Mouse (Mus musculus): ENCODE measurements around the gene Cgas. TPM values are rescaled to one million over a fixed set of nuclear protein-coding genes. Genes with fewer than 3 reads are reported as not detected.
"Not testable (repeated sequence)": the region's sequence is repeated elsewhere in the genome, so short reads cannot be mapped to it uniquely, and the experiment has no call there.

The Cgas gene
- 0.85 and 0.92 TPM in 2 replicates for polyA plus RNA-seq (2015; fragmentation: Nextera tagmentation; extraction: Ambion mirVana)

DNA sequence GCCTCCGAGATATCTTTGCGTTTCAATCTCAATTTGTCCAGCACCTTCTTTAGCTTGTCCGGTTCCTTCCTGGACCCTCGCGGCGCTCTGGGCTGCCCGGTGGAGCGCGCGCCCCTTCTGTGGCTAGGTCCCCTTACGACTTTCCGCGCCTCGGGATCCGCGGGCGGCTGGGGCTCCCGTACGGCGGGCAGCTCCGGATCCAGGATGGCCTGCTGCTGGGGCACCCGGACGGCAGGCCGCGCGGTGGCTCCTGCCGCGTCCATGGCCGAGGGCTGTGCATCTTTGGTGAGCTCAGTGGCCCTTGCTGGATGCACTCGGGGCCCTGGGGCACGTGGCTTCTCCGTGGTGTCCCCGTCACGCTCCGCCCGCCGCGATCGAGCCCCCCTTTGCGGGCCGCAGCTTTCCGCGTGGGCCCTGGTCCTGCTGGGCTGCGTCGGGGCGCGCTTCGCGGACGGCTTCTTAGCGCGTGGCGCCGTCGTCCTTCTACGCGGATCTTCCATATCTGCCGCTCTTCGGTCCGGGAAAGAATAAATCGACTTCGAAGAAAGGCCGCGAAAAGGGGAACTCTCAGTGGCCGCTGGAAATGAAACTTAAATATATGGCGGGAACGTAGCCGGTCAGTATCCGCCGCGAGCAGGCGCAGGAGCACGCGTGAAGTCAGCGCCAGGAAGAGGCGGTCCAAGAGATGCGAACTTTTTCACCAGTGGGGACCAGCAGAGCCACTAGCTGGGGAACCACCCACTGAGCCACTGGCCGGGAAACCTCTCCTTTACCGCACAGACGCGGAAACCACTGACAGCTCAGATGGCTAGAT is at the start of gene Cgas:
TSS of gene Cgas (minus strand) at position 659 of the 814 bp plus-strand sequence.
- Histone ChIP-seq H3K27ac (ENCODE audit: low read depth) (peak within 1 kb of the TSS; percentile 29; the same call in 1 of the 2 replicates), H3K4me3 (ENCODE audit: low read depth, low read length) (peak within 1 kb of the TSS; percentile 50), H3K9me3 (ENCODE audit: low read length) (no peaks in the 10 kb centered on the region), H3K36me3 (replicated peaks; ENCODE audit: insufficient read depth, low read length) (no peaks in the 10 kb centered on the region), H3K4me2 (ENCODE audit: low read depth, low read length) (peak within 1 kb of the TSS; percentile 84), H3K4me1 (ENCODE audit: insufficient read depth) (peaks cover 14% of the 10 kb centered on the region), H3K27me3 (ENCODE audit: insufficient read depth, low read length) (peaks cover 46% of the 10 kb centered on the region), H3K9ac (replicated peaks) (peak within 1 kb of the TSS; percentile 42)
- peak; percentile 70 for DNase-seq
- under 1% methylated on average over 81 of the region's 81 CpGs for WGBS (ENCODE audit: insufficient replicate concordance)
- TF ChIP-seq CTCF (IDR thresholded peaks at IDR 0.05; ENCODE audit: low read depth) (no peak), EP300 (IDR thresholded peaks at IDR 0.05; ENCODE audit: low read depth) (no peak)
- ATAC-seq: peak; percentile 66

DNA sequence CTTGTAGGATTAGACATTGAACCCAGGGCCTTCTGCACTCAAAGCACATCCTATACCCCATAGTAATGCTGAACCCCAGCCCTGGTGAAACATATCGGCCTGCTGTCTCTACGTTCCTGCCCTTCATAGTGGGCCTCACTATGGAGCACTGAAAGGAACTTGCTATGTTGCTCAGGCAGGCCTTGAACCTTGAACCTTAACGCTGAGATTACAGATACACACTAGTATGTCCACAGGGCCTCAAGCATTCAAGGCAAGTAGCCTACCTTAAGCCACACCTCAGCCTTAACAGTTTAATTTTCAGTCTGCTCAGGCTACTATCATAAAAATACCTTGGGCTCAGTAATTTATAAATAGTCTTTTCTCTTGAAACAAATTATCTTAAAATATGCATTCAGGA is 49.2 kb upstream of the Cgas start:
- Histone ChIP-seq H3K4me3 (ENCODE audit: low read depth, low read length) (no peak overlapping the region), H3K4me2 (ENCODE audit: low read depth, low read length) (no peak overlapping the region), H3K36me3 (replicated peaks; ENCODE audit: insufficient read depth, low read length) (no peaks in the 10 kb centered on the region), H3K9me3 (ENCODE audit: low read length) (no peaks in the 10 kb centered on the region), H3K4me1 (ENCODE audit: insufficient read depth) (peaks cover 6% of the 10 kb centered on the region; the same call in 1 of the 2 replicates), H3K9ac (replicated peaks) (no peak overlapping the region), H3K27ac (ENCODE audit: low read depth) (no peak overlapping the region), H3K27me3 (ENCODE audit: insufficient read depth, low read length) (no peaks in the 10 kb centered on the region)
- no peak for ATAC-seq
- 75% methylated on average over 3 of the region's 3 CpGs for WGBS (ENCODE audit: insufficient replicate concordance)
- TF ChIP-seq CTCF (IDR thresholded peaks at IDR 0.05; ENCODE audit: low read depth): no peak
- TF ChIP-seq EP300 (IDR thresholded peaks at IDR 0.05; ENCODE audit: low read depth): no peak
- DNase-seq: no peak

DNA sequence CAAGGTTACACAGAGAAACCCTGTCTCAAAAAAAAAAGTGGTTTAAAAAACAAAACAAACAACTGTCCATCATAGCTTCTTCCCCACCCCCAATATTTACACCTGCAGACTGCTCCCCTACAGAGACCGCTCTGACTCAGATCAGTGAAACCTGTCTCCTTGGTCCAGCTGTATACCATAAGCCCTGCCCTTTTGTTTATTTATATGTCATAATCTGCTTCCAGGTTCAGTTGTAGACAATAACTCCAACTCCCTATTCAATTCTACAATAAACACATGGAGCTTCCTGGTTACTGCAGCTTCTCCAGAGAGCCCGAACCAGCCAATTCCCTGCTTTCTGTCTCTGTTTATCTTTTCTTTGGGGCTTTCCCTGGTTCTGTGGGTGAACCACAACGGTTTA is 48.1 kb upstream of the Cgas start:
- WGBS (ENCODE audit: insufficient replicate concordance): 63% methylated on average over 3 of the region's 3 CpGs
- H3K4me3 ChIP-seq (ENCODE audit: low read depth, low read length): no peak overlapping the region
- no peak for DNase-seq
- H3K9ac ChIP-seq (replicated peaks): no peak overlapping the region
- no peaks in the 10 kb centered on the region for H3K27me3 ChIP-seq (ENCODE audit: insufficient read depth, low read length)
- no peak overlapping the region for H3K27ac ChIP-seq (ENCODE audit: low read depth)
- H3K36me3 ChIP-seq (replicated peaks; ENCODE audit: insufficient read depth, low read length): no peaks in the 10 kb centered on the region
- H3K4me1 ChIP-seq (ENCODE audit: insufficient read depth): peaks cover 6% of the 10 kb centered on the region; the same call in 1 of the 2 replicates
- no peak for ATAC-seq
- no peaks in the 10 kb centered on the region for H3K9me3 ChIP-seq (ENCODE audit: low read length)
- H3K4me2 ChIP-seq (ENCODE audit: low read depth, low read length): no peak overlapping the region
- TF ChIP-seq CTCF (IDR thresholded peaks at IDR 0.05; ENCODE audit: low read depth) (no peak), EP300 (IDR thresholded peaks at IDR 0.05; ENCODE audit: low read depth) (no peak)

DNA sequence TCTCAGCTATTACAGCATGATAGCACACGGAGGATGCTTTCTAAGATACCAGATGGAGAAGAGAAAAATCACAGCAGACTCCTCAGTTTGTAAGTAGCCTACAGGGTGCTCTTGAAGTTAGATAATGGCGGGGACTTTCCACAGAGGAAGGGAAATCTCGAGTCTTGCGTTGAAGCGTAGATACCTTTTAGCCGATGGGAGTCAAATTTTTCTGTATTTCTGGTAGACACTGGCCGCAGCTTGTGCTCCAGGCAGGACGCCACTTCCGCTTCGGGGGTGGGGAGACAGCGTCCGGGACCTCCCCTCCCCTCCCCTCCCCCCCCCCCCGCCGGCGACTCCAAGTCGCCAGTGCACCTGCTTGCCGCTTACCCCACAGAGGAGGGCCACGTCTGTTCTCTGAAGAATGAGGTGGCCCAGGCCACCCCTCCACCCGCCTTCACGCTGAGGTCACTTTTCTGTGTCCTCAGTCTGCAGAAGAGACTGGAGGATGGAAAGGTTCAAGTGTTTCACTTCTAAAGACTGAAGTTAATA is 45.9 kb upstream of the Cgas start, which contains the start of gene Eef1a1:
TSS of gene Eef1a1 (minus strand) at position 262 of the 531 bp plus-strand sequence.
- Histone ChIP-seq H3K27ac (ENCODE audit: low read depth) (peak within 1 kb of the TSS; percentile 72), H3K4me2 (ENCODE audit: low read depth, low read length) (peak within 1 kb of the TSS; percentile 71), H3K9ac (replicated peaks) (peak within 1 kb of the TSS; percentile 54), H3K36me3 (replicated peaks; ENCODE audit: insufficient read depth, low read length) (no peaks in the 10 kb centered on the region), H3K27me3 (ENCODE audit: insufficient read depth, low read length) (no peaks in the 10 kb centered on the region), H3K4me1 (ENCODE audit: insufficient read depth) (peaks cover 6% of the 10 kb centered on the region; the same call in 1 of the 2 replicates), H3K4me3 (ENCODE audit: low read depth, low read length) (peak within 1 kb of the TSS; percentile 35), H3K9me3 (ENCODE audit: low read length) (no peaks in the 10 kb centered on the region)
- no peak for TF ChIP-seq CTCF (IDR thresholded peaks at IDR 0.05; ENCODE audit: low read depth)
- TF ChIP-seq EP300 (IDR thresholded peaks at IDR 0.05; ENCODE audit: low read depth): no peak
- DNase-seq: peak; percentile 73
- WGBS (ENCODE audit: insufficient replicate concordance): 3% methylated on average over 16 of the region's 20 CpGs
- ATAC-seq: peak; percentile 68

DNA sequence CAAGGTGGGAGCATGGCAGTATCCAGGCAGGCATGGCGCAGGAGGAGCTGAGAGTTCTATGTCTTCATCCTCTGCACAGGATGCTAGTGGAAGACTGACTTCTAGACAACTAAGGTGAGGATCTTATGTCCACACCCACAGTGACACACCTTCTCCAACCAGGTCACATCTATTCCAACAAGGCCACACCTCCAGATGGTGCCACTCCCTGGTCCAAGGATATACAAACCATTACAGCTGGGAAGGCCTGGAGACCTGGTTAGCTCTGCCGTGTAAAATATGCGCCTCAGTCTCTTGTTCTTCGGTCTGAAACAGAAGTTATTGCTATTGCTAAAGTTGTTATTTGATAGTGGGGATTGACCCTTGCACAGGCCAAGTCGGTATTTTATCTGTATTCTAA is 45.0 kb upstream of the Cgas start:
- H3K27ac ChIP-seq (ENCODE audit: low read depth); H3K9me3 ChIP-seq (ENCODE audit: low read length); H3K36me3 ChIP-seq (replicated peaks; ENCODE audit: insufficient read depth, low read length); ATAC-seq; H3K4me1 ChIP-seq (ENCODE audit: insufficient read depth); H3K27me3 ChIP-seq (ENCODE audit: insufficient read depth, low read length); H3K4me2 ChIP-seq (ENCODE audit: low read depth, low read length); DNase-seq; H3K4me3 ChIP-seq (ENCODE audit: low read depth, low read length); H3K9ac ChIP-seq (replicated peaks): not testable (repeated sequence)
- 80% methylated on average over 5 of the region's 5 CpGs for WGBS (ENCODE audit: insufficient replicate concordance)

DNA sequence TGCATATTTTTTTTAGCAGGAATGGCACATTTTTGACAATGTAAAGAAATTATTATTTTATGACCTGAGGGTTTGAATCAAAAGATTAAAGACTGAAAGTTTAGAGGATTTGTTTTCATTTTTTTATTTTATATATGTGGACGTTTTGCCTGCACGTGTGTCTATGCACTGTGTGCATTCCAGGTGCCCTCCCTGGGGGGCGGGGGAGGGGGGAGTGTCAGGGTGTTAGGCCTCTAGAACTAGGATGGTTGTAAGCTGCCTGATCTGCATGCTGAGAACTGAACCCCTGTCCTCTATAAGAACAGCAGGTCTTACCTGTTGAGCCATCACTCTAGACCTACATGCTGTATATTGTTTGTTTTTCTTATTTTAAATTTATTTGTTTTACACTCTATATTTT is 41.6 kb upstream of the Cgas start:
- ATAC-seq (no peak), DNase-seq (no peak)
- H3K9me3 ChIP-seq (ENCODE audit: low read length): no peaks in the 10 kb centered on the region
- H3K36me3 ChIP-seq (replicated peaks; ENCODE audit: insufficient read depth, low read length): no peaks in the 10 kb centered on the region
- 79% methylated on average over 3 of the region's 3 CpGs for WGBS (ENCODE audit: insufficient replicate concordance)
- H3K4me1 ChIP-seq (ENCODE audit: insufficient read depth): peaks cover 12% of the 10 kb centered on the region
- H3K4me2 ChIP-seq (ENCODE audit: low read depth, low read length): no peak overlapping the region
- H3K4me3 ChIP-seq (ENCODE audit: low read depth, low read length): no peak overlapping the region
- H3K27me3 ChIP-seq (ENCODE audit: insufficient read depth, low read length): no peaks in the 10 kb centered on the region
- no peak overlapping the region for H3K27ac ChIP-seq (ENCODE audit: low read depth)
- no peak overlapping the region for H3K9ac ChIP-seq (replicated peaks)
- TF ChIP-seq EP300 (IDR thresholded peaks at IDR 0.05; ENCODE audit: low read depth) (no peak), CTCF (IDR thresholded peaks at IDR 0.05; ENCODE audit: low read depth) (no peak)
